8 mouse cellular contexts compared by ENCODE assay signal in genomic region chr5:137032033-137032421, GRCm38 (mm10). TPM values are rescaled to one million over a fixed set of nuclear protein-coding genes. Genes with fewer than 3 reads are reported as not detected.
A peak's percentile ranks its signal among the peaks of the same experiment; 100 is the strongest.
DNase-seq lines count a peak whose midpoint lies in the region; ATAC-seq and TF ChIP-seq lines count a peak whose summit lies in the region.

No protein-coding gene starts in this region.

- peak overlapping the region; percentile 57 for H3K4me3 ChIP-seq in heart, embryonic 15.5 days
- no peak overlapping the region for H3K4me3 ChIP-seq in myocyte

- intact Hi-C loops in left cerebral cortex, postnatal 36 days (cut with DNase I) = loop anchor here (5.0 kb wide), 1 partner anchor 260 kb away; the partner anchor contains the start of gene Ufsp1

- peak; percentile 55 for DNase-seq in CD4-positive, CD25-positive, alpha-beta regulatory T cell, adult 2 months (ENCODE audit: low read depth, low spot score)
- peak; percentile 12 for DNase-seq in urinary bladder, postnatal 25 days (ENCODE audit: low spot score)
- no peak for DNase-seq in urinary bladder, adult 2 months (ENCODE audit: low spot score)
- DNase-seq in left cerebral cortex, postnatal 36 days (ENCODE audit: low spot score in 2 of 2) = peak; percentile 71 to 78

- H3K9me3 ChIP-seq in heart, embryonic 15.5 days (replicated peaks) = no peaks in the 10 kb centered on the region

- peaks cover 38% of the 10 kb centered on the region for H3K4me1 ChIP-seq in heart, embryonic 15.5 days (replicated peaks)

- no peak for ATAC-seq in CD4-positive, CD25-positive, alpha-beta regulatory T cell, adult 4 months
- no peak for ATAC-seq in heart, embryonic 15.5 days (replicated peaks; ENCODE audit: insufficient number of reproducible peaks, insufficient read depth, low FRiP score, low read depth)
- ATAC-seq in monocyte, adult 5-6 weeks (replicated peaks; ENCODE audit: insufficient number of reproducible peaks, low FRiP score, low TSS enrichment, poor library complexity, severe bottlenecking) = no peak

- H3K4me2 ChIP-seq in heart, embryonic 15.5 days = peak overlapping the region; percentile 99
- H3K4me2 ChIP-seq in myocyte (ENCODE audit: low read depth) = peak overlapping the region; percentile 79

- no peak overlapping the region for H3K9ac ChIP-seq in heart, embryonic 15.5 days

- TF ChIP-seq POLR2A in myocyte (IDR thresholded peaks at IDR 0.05; ENCODE audit: insufficient read length, low read depth) = no peak

- peaks cover 56% of the 10 kb centered on the region for H3K27me3 ChIP-seq in heart, embryonic 15.5 days
- peaks cover 13% of the 10 kb centered on the region for H3K27me3 ChIP-seq in myocyte (ENCODE audit: control insufficient read depth, insufficient read depth, insufficient read length)

- H3K27ac ChIP-seq in heart, embryonic 15.5 days = no peak overlapping the region

- H3ac ChIP-seq in myocyte (ENCODE audit: control insufficient read depth, insufficient read length) = no peak overlapping the region

- no peaks in the 10 kb centered on the region for H3K79me2 ChIP-seq in myocyte (ENCODE audit: control insufficient read depth, insufficient read depth)

- peaks cover 16% of the 10 kb centered on the region for H3K36me3 ChIP-seq in heart, embryonic 15.5 days
- H3K36me3 ChIP-seq in myocyte (ENCODE audit: control insufficient read depth, insufficient read depth) = no peaks in the 10 kb centered on the region

- WGBS in heart, embryonic 15.5 days = under 1% methylated on average over 33 of the region's 33 CpGs

TF ChIP-seq in myocyte, 11 proteins besides CTCF, POLR2A, EP300 and RAD21:
- TF ChIP-seq POLR2AphosphoS2 (IDR thresholded peaks at IDR 0.05; ENCODE audit: insufficient read length, low read depth) (no peak), USF1 (IDR thresholded peaks at IDR 0.05; ENCODE audit: low read depth) (no peak), MYOG (IDR thresholded peaks at IDR 0.05; ENCODE audit: control insufficient read depth in 1 of 3, insufficient read depth in 1 of 3, insufficient read length in 2 of 3, low read depth in 2 of 3) (no peak), CEBPB (IDR thresholded peaks at IDR 0.05; ENCODE audit: insufficient read depth, poor library complexity, severe bottlenecking) (no peak), REST (IDR thresholded peaks at IDR 0.05; ENCODE audit: insufficient read depth, insufficient read length) (no peak), MYOD1 (IDR thresholded peaks at IDR 0.05; ENCODE audit: control insufficient read depth in 1 of 3, insufficient read length in 2 of 3, low read depth in 2 of 3) (no peak)

RNA-seq across cellular contexts. Expression of gene Vgf, which starts 5.8 kb away (rescaled TPM):
- not detected for polyA plus RNA-seq in CD4-positive, CD25-positive, alpha-beta regulatory T cell, adult 4 months (2017; shearing (Covaris generic))
- polyA plus RNA-seq in urinary bladder, adult 2 months (2012; rRNA removed) = 0.08 and 0.15 TPM in 2 replicates
- polyA plus RNA-seq in heart, embryonic 15.5 days (2015; fragmentation: Nextera tagmentation; extraction: Ambion mirVana) = 0.10 TPM in 1 of 2 replicates, not detected in the other
- total RNA-seq in left cerebral cortex, postnatal 36 days (2021) = 100 to 1,000 TPM; 358 to 374 TPM
- 0.04 TPM for polyA plus RNA-seq in myocyte (2012; fragmentation: generic; extraction: Trizol)
- total RNA-seq in monocyte, adult 5-6 weeks (2017) = not detected in 3 replicates

RNA-seq across cellular contexts. Expression of gene Ap1s1, which starts 13.9 kb away (rescaled TPM):
- polyA plus RNA-seq in CD4-positive, CD25-positive, alpha-beta regulatory T cell, adult 4 months (2017; shearing (Covaris generic)) = 10 to 100 TPM; 62.2 to 84.9 TPM
- polyA plus RNA-seq in urinary bladder, adult 2 months (2012; rRNA removed) = 96.2 and 118 TPM in 2 replicates
- 120 and 132 TPM in 2 replicates for polyA plus RNA-seq in heart, embryonic 15.5 days (2015; fragmentation: Nextera tagmentation; extraction: Ambion mirVana)
- total RNA-seq in left cerebral cortex, postnatal 36 days (2021) = 100 to 1,000 TPM; 315 to 338 TPM
- 172 TPM for polyA plus RNA-seq in myocyte (2012; fragmentation: generic; extraction: Trizol)
- 11.6 to 30.8 TPM (median 18.7 TPM) in 3 replicates for total RNA-seq in monocyte, adult 5-6 weeks (2017)

RNA-seq across cellular contexts. Expression of gene Serpine1, which starts 40.0 kb away (rescaled TPM):
- under 1 TPM in 1 of 2 experiments, not detected in 1; 0.20 TPM for polyA plus RNA-seq in CD4-positive, CD25-positive, alpha-beta regulatory T cell, adult 4 months (2017; shearing (Covaris generic))
- polyA plus RNA-seq in urinary bladder, adult 2 months (2012; rRNA removed) = 6.2 and 8.3 TPM in 2 replicates
- polyA plus RNA-seq in heart, embryonic 15.5 days (2015; fragmentation: Nextera tagmentation; extraction: Ambion mirVana) = 1.3 and 1.4 TPM in 2 replicates
- total RNA-seq in left cerebral cortex, postnatal 36 days (2021) = under 1 TPM; 0.57 to 0.91 TPM
- polyA plus RNA-seq in myocyte (2012; fragmentation: generic; extraction: Trizol) = 17.6 TPM
- total RNA-seq in monocyte, adult 5-6 weeks (2017) = not detected in 3 replicates

RNA-seq across cellular contexts. Expression of gene Znhit1, which starts 44.2 kb away (rescaled TPM):
- polyA plus RNA-seq in CD4-positive, CD25-positive, alpha-beta regulatory T cell, adult 4 months (2017; shearing (Covaris generic)) = 10 to 100 TPM; 50.3 to 67.0 TPM
- 62.3 and 66.6 TPM in 2 replicates for polyA plus RNA-seq in urinary bladder, adult 2 months (2012; rRNA removed)
- 79.5 and 79.9 TPM in 2 replicates for polyA plus RNA-seq in heart, embryonic 15.5 days (2015; fragmentation: Nextera tagmentation; extraction: Ambion mirVana)
- total RNA-seq in left cerebral cortex, postnatal 36 days (2021) = 10 to 100 TPM; 90.3 to 90.8 TPM
- 97.7 TPM for polyA plus RNA-seq in myocyte (2012; fragmentation: generic; extraction: Trizol)
- 21.8 to 58.2 TPM (median 38.8 TPM) in 3 replicates for total RNA-seq in monocyte, adult 5-6 weeks (2017)

RNA-seq across cellular contexts. Expression of gene Plod3, which starts 45.2 kb away (rescaled TPM):
- polyA plus RNA-seq in CD4-positive, CD25-positive, alpha-beta regulatory T cell, adult 4 months (2017; shearing (Covaris generic)) = 1 to 10 TPM; 4.4 to 8.8 TPM
- 45.8 and 50.9 TPM in 2 replicates for polyA plus RNA-seq in urinary bladder, adult 2 months (2012; rRNA removed)
- 34.9 and 50.1 TPM in 2 replicates for polyA plus RNA-seq in heart, embryonic 15.5 days (2015; fragmentation: Nextera tagmentation; extraction: Ambion mirVana)
- total RNA-seq in left cerebral cortex, postnatal 36 days (2021) = 10 to 100 TPM; 30.4 to 40.3 TPM
- 124 TPM for polyA plus RNA-seq in myocyte (2012; fragmentation: generic; extraction: Trizol)
- total RNA-seq in monocyte, adult 5-6 weeks (2017) = 193 to 207 TPM (median 205 TPM) in 3 replicates
